Mouse (Mus musculus): ENCODE measurements around the gene Mmel1. TPM values are rescaled to one million over a fixed set of nuclear protein-coding genes. Genes with fewer than 3 reads are reported as not detected.
A peak's percentile ranks its signal among the peaks of the same experiment; 100 is the strongest.

The Mmel1 gene
- polyA plus RNA-seq, 1 experiment = 0.52 TPM

DNA sequence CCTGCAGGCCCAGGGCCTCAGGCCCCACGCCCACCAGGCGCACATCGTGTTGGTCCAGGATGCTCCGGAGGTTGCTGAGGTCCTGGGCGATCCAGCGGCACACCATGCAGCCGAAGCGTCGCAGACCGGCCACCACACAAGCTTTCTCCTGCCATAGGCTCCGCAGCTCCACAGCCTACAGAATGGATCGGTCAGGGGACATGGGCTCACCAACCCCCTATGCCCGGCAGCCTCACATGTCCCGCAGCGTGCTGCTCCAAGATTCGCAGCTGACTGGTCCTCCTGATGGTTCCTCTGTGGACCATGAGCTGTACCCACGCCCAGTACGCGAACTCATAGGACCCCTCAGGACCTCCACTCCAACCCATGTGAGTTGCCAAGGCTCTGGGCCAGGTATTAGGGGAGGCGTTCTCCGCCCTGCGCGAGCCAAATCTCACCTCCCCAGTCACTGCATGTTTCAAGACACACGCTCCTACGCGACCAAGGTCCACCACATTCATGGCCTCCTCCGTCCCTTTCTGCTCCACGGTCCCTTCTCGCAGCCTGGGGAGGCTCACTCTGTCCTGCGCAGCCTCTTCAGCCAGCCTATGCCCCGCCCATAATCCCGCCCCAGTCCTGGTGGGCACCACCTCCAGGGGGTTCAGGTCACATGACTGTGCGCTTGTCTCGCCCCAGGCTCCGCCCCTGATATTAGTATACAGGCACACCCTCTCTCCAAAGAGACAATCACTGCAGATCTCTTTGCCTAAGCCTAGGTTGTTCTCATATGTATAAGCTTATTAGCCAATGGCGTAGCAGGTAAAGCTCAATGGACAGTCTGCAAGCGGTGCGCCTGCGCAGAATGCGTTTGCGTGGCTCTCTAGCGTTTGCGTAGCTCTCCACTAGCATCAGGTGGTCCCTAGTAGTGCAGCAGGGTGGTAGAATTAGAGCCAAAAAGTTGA lies 29.4 kb downstream of the Mmel1 start, which contains the start of gene Fam213b:
Gene Fam213b (minus strand): TSS at position 630 of the 941 bp plus-strand sequence.
- Histone ChIP-seq H3K27me3 (ENCODE audit: control insufficient read depth, insufficient read depth, insufficient read length) (peaks cover 69% of the 10 kb centered on the region), H3ac (ENCODE audit: control insufficient read depth, insufficient read length) (no peak within 1 kb of the TSS), H3K36me3 (ENCODE audit: control insufficient read depth, insufficient read depth) (no peaks in the 10 kb centered on the region), H3K4me3 (no peak within 1 kb of the TSS), H3K4me2 (ENCODE audit: low read depth) (peak within 1 kb of the TSS; percentile 30), H3K79me2 (ENCODE audit: control insufficient read depth, insufficient read depth) (no peaks in the 10 kb centered on the region)
- no peak for TF ChIP-seq CEBPB (IDR thresholded peaks at IDR 0.05; ENCODE audit: insufficient read depth, poor library complexity, severe bottlenecking)
- peak; percentile 32 for TF ChIP-seq POLR2A (IDR thresholded peaks at IDR 0.05; ENCODE audit: insufficient read length, low read depth)
- TF ChIP-seq TCF12 (IDR thresholded peaks at IDR 0.05; ENCODE audit: insufficient read depth, poor library complexity, severe bottlenecking) = no peak
- TF ChIP-seq MAX (IDR thresholded peaks at IDR 0.05; ENCODE audit: low read depth) = no peak
- TF ChIP-seq E2F4 (IDR thresholded peaks at IDR 0.05; ENCODE audit: insufficient read depth) = no peak
- TF ChIP-seq TCF3 (IDR thresholded peaks at IDR 0.05; ENCODE audit: insufficient read length, low read depth) = no peak

DNA sequence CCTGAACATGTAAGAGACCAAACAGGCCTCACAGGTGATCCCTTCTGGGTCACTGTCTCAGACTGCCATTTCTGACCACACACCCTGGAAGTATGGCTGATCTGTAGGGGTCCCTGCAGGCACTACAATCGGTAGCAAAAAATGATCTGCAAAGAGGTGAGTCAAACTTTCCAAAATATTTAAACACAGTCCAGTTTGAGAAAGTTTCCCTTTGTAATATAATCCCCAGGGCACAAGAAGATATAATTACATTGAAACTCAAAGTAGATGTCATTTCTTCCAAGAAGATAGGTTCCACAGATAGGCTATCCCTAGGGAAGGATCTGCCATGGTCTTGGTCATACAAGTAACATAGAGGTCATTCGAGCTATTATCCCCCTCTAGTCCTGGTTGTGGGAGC lies 33.0 kb downstream of the Mmel1 start:
- Histone ChIP-seq H3ac (ENCODE audit: control insufficient read depth, insufficient read length) (no peak overlapping the region), H3K27me3 (ENCODE audit: control insufficient read depth, insufficient read depth, insufficient read length) (peaks cover 49% of the 10 kb centered on the region), H3K4me3 (no peak overlapping the region), H3K4me2 (ENCODE audit: low read depth) (no peak overlapping the region), H3K36me3 (ENCODE audit: control insufficient read depth, insufficient read depth) (no peaks in the 10 kb centered on the region), H3K79me2 (ENCODE audit: control insufficient read depth, insufficient read depth) (no peaks in the 10 kb centered on the region)
- TF ChIP-seq CEBPB (IDR thresholded peaks at IDR 0.05; ENCODE audit: insufficient read depth, poor library complexity, severe bottlenecking) = no peak

DNA sequence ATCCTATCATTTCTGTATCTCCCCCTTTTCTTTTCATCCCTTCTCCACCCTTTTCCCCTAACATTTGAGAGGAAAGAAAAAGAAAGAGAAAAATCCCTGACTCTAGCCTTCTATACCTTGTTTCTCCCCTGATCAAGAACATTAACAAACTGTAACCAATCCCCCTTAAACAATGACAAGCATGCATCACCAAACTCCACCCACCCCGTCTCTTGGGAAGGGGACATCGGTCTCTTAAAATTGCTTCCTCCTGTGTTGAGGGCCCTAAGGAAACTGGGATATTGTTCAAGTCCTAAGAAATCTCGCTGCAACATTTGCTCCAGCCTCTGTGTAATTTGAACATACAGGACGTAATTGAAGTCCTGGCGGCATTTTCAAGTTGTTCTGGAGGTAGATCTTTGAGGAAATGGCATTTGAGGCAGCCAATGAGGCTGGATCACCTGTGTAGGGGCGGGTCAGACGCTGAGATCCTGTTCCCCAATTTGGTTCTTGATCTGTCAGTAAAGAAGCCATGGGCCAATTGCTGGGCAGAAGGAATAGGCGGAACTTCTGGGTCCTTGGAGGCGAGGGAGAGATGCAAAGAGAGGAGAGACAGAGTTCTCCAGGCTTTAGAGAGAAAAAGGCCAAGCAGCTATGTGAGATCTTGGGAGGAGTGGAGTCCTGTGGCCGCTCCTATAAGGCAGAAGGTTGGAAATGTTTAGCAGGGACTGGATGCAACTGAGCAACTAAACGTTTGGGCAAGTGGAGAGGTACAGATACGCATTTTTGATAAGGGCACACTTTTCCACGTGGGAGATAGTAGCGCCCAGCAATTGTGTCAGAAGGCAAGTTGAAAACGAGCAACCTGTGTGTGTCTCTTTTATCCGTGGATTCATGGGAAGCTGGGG lies 35.0 kb downstream of the Mmel1 start:
- Histone ChIP-seq H3K36me3 (ENCODE audit: control insufficient read depth, insufficient read depth) (no peaks in the 10 kb centered on the region), H3K4me3 (no peak overlapping the region)
- TF ChIP-seq CEBPB (IDR thresholded peaks at IDR 0.05; ENCODE audit: insufficient read depth, poor library complexity, severe bottlenecking) (no peak), MAX (IDR thresholded peaks at IDR 0.05; ENCODE audit: low read depth) (no peak), POLR2A (IDR thresholded peaks at IDR 0.05; ENCODE audit: insufficient read length, low read depth) (no peak), TCF12 (IDR thresholded peaks at IDR 0.05; ENCODE audit: insufficient read depth, poor library complexity, severe bottlenecking) (no peak), REST (IDR thresholded peaks at IDR 0.05; ENCODE audit: insufficient read depth, insufficient read length) (no peak), TCF3 (IDR thresholded peaks at IDR 0.05; ENCODE audit: insufficient read length, low read depth) (no peak), MYOG (IDR thresholded peaks at IDR 0.05; ENCODE audit: control insufficient read depth in 1 of 3, insufficient read depth in 1 of 3, insufficient read length in 2 of 3, low read depth in 2 of 3) (no peak), USF1 (IDR thresholded peaks at IDR 0.05; ENCODE audit: low read depth) (no peak), E2F4 (IDR thresholded peaks at IDR 0.05; ENCODE audit: insufficient read depth) (no peak), POLR2AphosphoS2 (IDR thresholded peaks at IDR 0.05; ENCODE audit: insufficient read length, low read depth) (no peak)

DNA sequence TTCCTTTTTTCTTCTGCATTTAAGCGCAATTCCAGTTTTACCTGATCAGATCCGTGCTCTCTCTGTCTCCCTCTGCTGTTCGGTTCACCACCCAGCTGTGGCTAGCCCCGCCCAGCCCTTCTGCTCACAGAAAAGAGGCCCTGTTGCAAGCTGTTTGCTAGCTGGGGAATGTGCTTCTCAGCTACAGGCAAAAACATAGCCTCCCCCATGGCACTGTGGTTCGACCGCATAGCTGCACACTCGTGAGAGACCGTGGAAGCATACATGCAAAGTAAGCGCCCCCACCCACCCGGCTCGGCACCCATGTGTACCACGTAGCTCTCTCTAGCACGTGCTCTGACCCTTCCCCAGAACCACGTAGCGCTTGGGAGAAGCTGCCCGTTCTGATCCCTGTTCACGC lies 38.4 kb downstream of the Mmel1 start:
- Histone ChIP-seq H3K79me2 (ENCODE audit: control insufficient read depth, insufficient read depth) (no peaks in the 10 kb centered on the region), H3K27me3 (ENCODE audit: control insufficient read depth, insufficient read depth, insufficient read length) (peaks cover 27% of the 10 kb centered on the region), H3K4me2 (ENCODE audit: low read depth) (no peak overlapping the region), H3ac (ENCODE audit: control insufficient read depth, insufficient read length) (no peak overlapping the region), H3K4me3 (no peak overlapping the region), H3K36me3 (ENCODE audit: control insufficient read depth, insufficient read depth) (no peaks in the 10 kb centered on the region)
- no peak for TF ChIP-seq POLR2A (IDR thresholded peaks at IDR 0.05; ENCODE audit: insufficient read length, low read depth)
- TF ChIP-seq TCF12 (IDR thresholded peaks at IDR 0.05; ENCODE audit: insufficient read depth, poor library complexity, severe bottlenecking) = no peak
- TF ChIP-seq MYOG (IDR thresholded peaks at IDR 0.05; ENCODE audit: control insufficient read depth in 1 of 3, insufficient read depth in 1 of 3, insufficient read length in 2 of 3, low read depth in 2 of 3) = no peak
- no peak for TF ChIP-seq MYOD1 (IDR thresholded peaks at IDR 0.05; ENCODE audit: control insufficient read depth in 1 of 3, insufficient read length in 2 of 3, low read depth in 2 of 3)
- no peak for TF ChIP-seq CEBPB (IDR thresholded peaks at IDR 0.05; ENCODE audit: insufficient read depth, poor library complexity, severe bottlenecking)
- TF ChIP-seq MAX (IDR thresholded peaks at IDR 0.05; ENCODE audit: low read depth) = no peak
- TF ChIP-seq REST (IDR thresholded peaks at IDR 0.05; ENCODE audit: insufficient read depth, insufficient read length) = no peak
- TF ChIP-seq SRF (IDR thresholded peaks at IDR 0.05; ENCODE audit: control insufficient read depth, insufficient read length, low read depth) = no peak
- TF ChIP-seq USF1 (IDR thresholded peaks at IDR 0.05; ENCODE audit: low read depth) = no peak
- TF ChIP-seq E2F4 (IDR thresholded peaks at IDR 0.05; ENCODE audit: insufficient read depth) = no peak
- TF ChIP-seq POLR2AphosphoS2 (IDR thresholded peaks at IDR 0.05; ENCODE audit: insufficient read length, low read depth) = no peak
- no peak for TF ChIP-seq TCF3 (IDR thresholded peaks at IDR 0.05; ENCODE audit: insufficient read length, low read depth)

More for the DNA sequence above, 35.0 kb downstream of the Mmel1 start:
- Histone ChIP-seq H3K4me2 (ENCODE audit: low read depth) (no peak overlapping the region), H3ac (ENCODE audit: control insufficient read depth, insufficient read length) (no peak overlapping the region), H3K27me3 (ENCODE audit: control insufficient read depth, insufficient read depth, insufficient read length) (peaks cover 35% of the 10 kb centered on the region), H3K79me2 (ENCODE audit: control insufficient read depth, insufficient read depth) (no peaks in the 10 kb centered on the region)
